Mouse (Mus musculus): Measurements from ENCODE around the gene Ppp1r16b. TPM values are rescaled to one million over a fixed set of nuclear protein-coding genes. Genes with fewer than 3 reads are reported as not detected.

Ppp1r16b gene
- polyA plus RNA-seq, 1 experiment from 2014 or later, result 4.1 TPM

DNA sequence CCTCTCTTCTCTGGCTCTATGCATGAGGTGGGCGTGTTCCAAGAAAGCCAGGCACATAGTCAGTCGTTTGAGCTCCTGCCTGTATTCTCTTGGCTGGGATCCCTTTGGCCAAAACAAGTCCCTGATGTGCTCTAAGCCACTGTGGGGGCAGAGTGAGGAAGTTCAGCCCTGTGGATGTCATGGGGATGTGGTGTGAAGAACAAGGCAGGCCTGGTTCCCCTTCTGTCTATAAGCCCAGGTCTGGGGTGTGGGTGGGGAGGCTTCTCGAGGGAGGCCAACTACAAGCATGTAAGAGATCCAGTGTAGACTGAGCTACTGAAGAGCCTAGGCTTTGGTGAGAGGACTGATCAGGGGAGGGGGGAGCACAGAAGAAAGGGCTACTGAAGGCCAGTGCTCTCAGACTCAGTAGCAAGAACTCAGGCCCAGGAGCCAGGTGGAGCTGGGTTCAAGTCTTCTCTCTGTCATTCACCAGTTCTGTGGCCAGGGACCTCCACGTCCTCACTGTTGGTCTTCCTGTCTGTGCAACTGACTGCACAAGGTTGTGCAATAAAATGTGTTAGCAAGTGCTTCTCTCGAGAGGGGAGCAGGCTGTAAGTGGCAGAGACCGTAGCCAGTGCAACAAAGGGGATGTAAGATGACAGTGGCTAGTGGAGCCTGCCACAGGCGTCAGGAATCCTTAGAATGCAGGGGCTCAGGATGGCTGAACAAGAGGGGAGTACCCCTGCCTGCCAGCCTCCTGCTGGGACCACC, 13.9 kb upstream of the Ppp1r16b start:
- H3K4me3 ChIP-seq (replicated peaks), result no peak overlapping the region
- H3K36me3 ChIP-seq, result no peaks in the 10 kb centered on the region
- H3K9me3 ChIP-seq, result no peaks in the 10 kb centered on the region
- no peak for ATAC-seq
- H3K4me2 ChIP-seq (replicated peaks), result no peak overlapping the region
- no peaks in the 10 kb centered on the region for H3K4me1 ChIP-seq (replicated peaks)
- H3K27me3 ChIP-seq (replicated peaks), result no peaks in the 10 kb centered on the region
- 61% methylated on average over 7 of the region's 7 CpGs for WGBS
- H3K9ac ChIP-seq, result no peak overlapping the region
- H3K27ac ChIP-seq, result no peak overlapping the region

DNA sequence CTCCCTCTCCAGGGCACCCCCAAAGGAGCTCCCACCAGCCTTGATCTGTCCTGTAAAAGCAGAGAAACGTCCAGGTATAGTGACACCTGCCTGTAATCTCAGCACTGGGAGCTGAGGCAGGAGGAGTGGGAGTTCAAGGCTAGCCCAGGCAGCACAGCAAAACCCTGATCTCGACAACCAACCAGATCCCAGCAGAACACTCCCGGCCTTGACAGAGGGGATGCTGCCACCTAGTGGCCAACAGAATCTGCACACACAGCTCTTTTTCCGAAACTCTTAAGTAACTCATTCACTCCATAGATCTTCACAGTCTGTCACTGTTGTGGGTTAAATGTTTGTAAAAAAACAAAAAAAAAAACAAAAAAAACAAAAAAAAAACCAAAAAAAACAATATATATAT, 12.2 kb upstream of the Ppp1r16b start:
- H3K4me1 ChIP-seq (replicated peaks), result no peaks in the 10 kb centered on the region
- H3K9ac ChIP-seq, result no peak overlapping the region
- 12% methylated on average over 4 of the region's 4 CpGs for WGBS
- ATAC-seq, result peak; percentile 49; the same call in 1 of the 2 replicates
- no peaks in the 10 kb centered on the region for H3K9me3 ChIP-seq
- no peak overlapping the region for H3K4me3 ChIP-seq (replicated peaks)
- H3K4me2 ChIP-seq (replicated peaks), result no peak overlapping the region
- no peak overlapping the region for H3K27ac ChIP-seq
- no peaks in the 10 kb centered on the region for H3K27me3 ChIP-seq (replicated peaks)
- H3K36me3 ChIP-seq, result no peaks in the 10 kb centered on the region

DNA sequence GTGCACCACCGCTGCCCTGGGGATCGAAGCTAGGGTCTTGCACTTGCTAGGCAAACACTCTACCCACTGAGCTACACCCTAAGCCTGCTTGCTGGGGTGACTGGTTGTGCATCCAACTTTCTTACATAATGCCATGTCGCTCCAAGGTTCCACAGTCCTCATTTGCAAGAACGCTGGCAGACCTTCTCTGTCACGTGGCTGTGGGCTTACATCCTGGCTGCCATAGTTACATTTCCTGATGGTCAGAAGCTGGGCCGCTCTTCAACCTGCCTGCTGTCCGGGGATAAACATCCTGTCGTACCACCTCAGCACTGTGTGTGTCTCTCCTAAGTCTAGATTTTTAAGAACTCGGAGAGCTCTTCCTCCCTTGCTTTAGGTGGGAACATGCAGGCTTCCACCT, 10.5 kb upstream of the Ppp1r16b start:
- Histone ChIP-seq H3K4me2 (replicated peaks) (no peak overlapping the region), H3K9ac (no peak overlapping the region), H3K4me3 (replicated peaks) (no peak overlapping the region), H3K36me3 (no peaks in the 10 kb centered on the region), H3K27ac (no peak overlapping the region), H3K9me3 (no peaks in the 10 kb centered on the region), H3K27me3 (replicated peaks) (no peaks in the 10 kb centered on the region), H3K4me1 (replicated peaks) (peaks cover 9% of the 10 kb centered on the region; the same call in 1 of the 2 replicates)
- no peak for ATAC-seq
- 63% methylated on average over 9 of the region's 9 CpGs for WGBS

DNA sequence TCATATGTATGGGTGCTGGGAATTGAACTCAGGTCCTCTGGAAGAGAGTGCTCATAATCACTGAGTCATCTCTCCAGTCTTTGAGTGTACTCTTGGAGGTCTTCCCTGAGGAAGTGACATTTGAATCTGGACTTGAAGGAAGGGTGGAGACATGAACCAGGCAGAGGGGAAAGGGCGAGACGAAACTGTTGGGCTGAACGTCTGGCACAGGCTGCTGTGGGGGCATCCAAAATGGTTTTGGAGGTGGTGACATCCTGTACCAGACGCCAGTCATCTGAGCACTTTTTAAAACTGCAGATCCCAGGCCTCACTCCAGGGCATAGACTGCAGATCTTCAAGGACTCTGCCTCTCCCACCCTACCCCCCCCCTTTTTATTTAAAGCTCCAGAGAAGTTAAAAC, 9.4 kb upstream of the Ppp1r16b start:
- no peaks in the 10 kb centered on the region for H3K36me3 ChIP-seq
- H3K9me3 ChIP-seq, result no peaks in the 10 kb centered on the region
- no peak overlapping the region for H3K4me3 ChIP-seq (replicated peaks)
- 70% methylated on average over 4 of the region's 4 CpGs for WGBS
- H3K27me3 ChIP-seq (replicated peaks), result no peaks in the 10 kb centered on the region
- H3K4me2 ChIP-seq (replicated peaks), result no peak overlapping the region
- H3K4me1 ChIP-seq (replicated peaks), result peaks cover 9% of the 10 kb centered on the region; the same call in 1 of the 2 replicates
- H3K27ac ChIP-seq, result no peak overlapping the region
- no peak for ATAC-seq
- H3K9ac ChIP-seq, result no peak overlapping the region

DNA sequence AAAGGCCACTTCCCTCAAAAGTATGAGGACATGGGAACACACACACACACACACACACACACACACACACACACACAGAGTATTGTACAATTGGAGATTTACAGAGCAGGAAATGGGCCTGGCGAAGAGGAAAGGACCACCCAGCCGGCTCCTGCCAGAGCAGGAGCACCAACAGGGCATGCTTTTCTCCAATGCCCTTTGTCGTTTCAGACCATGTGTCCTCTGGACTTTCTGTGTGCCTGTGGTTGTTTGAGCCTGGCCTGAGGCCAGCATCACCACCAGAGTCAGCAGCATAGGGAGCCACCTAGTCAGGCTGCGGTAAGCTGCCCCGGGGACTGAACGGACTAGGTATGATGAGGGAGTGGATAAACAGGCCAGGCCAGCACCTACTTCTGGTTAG, 6.4 kb upstream of the Ppp1r16b start:
- Histone ChIP-seq H3K27ac (peak overlapping the region; percentile 56), H3K9me3 (no peaks in the 10 kb centered on the region), H3K27me3 (replicated peaks) (no peaks in the 10 kb centered on the region), H3K4me3 (replicated peaks) (no peak overlapping the region), H3K4me1 (replicated peaks) (peaks cover 9% of the 10 kb centered on the region; the same call in 1 of the 2 replicates), H3K36me3 (no peaks in the 10 kb centered on the region), H3K4me2 (replicated peaks) (no peak overlapping the region), H3K9ac (no peak overlapping the region)
- 35% methylated on average over 6 of the region's 6 CpGs for WGBS
- ATAC-seq, result peak; percentile 59

DNA sequence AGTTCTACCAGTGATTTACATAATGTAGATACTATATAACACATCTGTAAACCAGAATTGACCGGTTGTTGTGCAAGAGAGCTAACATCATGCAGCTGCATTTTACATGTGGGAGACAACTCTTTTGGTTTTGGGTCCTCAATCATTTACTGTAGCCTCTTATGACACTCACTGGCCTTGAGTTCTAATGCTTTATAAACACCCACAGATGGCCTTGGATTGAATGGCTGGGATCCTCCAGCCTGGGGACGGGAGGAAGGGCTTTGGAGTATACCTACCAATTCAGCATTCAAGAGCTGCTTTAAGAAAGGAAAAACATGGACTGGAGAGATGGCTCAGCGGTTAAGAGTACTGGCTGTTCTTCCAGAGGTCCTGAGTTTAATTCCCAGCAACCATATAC, 5.9 kb upstream of the Ppp1r16b start:
- no peak overlapping the region for H3K4me3 ChIP-seq (replicated peaks)
- no peak overlapping the region for H3K4me2 ChIP-seq (replicated peaks)
- H3K36me3 ChIP-seq, result no peaks in the 10 kb centered on the region
- H3K9me3 ChIP-seq, result no peaks in the 10 kb centered on the region
- ATAC-seq, result no peak
- no peak overlapping the region for H3K9ac ChIP-seq
- no peaks in the 10 kb centered on the region for H3K27me3 ChIP-seq (replicated peaks)
- 55% methylated on average over 3 of the region's 3 CpGs for WGBS
- H3K27ac ChIP-seq, result peak overlapping the region; percentile 56; the same call in 1 of the 2 replicates
- peaks cover 9% of the 10 kb centered on the region; the same call in 1 of the 2 replicates for H3K4me1 ChIP-seq (replicated peaks)

DNA sequence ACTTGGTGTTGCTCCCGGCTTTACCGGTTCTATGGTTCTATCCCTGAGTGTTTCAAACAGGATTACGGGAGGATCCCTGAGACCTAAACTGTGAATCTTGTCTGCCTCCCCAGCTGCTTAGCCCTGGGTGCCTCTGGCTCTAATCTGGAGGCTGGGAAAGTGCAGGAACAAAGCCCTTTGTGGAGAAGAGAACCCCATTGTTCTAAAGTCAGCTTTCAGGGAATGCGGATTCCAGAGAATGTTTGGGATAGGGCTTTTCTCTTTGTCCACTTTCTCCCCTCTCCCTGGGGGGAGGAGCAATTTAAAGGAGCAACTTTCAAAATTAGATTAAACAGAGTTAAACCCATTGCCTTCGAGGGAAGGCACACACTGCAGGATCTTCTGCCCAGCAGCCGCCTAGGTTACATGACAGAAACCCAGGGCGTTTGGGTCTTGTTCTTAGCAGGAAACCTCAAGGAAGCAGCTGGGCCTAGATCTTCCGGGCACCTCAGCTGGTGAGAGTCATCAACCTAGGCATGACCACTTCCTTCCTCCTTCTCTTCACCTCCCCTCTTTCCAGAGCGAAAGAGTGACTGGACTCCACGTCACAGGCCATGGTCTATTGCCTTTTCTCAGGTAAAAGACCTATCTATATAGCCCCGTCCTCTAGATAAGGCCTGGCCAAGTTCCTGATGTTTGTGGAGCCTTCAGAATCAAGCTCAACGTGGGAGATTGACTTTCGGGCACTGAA, 1.0 kb downstream of the Ppp1r16b start:
- H3K27ac ChIP-seq, result no peak overlapping the region
- H3K4me3 ChIP-seq (replicated peaks), result no peak overlapping the region; the same call in 1 of the 2 replicates
- WGBS, result 46% methylated on average over 13 of the region's 13 CpGs
- H3K9ac ChIP-seq, result no peak overlapping the region
- peak; percentile 32; the same call in 1 of the 2 replicates for ATAC-seq
- H3K4me2 ChIP-seq (replicated peaks), result peak overlapping the region; percentile 97
- no peaks in the 10 kb centered on the region for H3K36me3 ChIP-seq
- H3K4me1 ChIP-seq (replicated peaks), result peaks cover 26% of the 10 kb centered on the region
- peaks cover 47% of the 10 kb centered on the region for H3K27me3 ChIP-seq (replicated peaks)
- no peaks in the 10 kb centered on the region for H3K9me3 ChIP-seq

DNA sequence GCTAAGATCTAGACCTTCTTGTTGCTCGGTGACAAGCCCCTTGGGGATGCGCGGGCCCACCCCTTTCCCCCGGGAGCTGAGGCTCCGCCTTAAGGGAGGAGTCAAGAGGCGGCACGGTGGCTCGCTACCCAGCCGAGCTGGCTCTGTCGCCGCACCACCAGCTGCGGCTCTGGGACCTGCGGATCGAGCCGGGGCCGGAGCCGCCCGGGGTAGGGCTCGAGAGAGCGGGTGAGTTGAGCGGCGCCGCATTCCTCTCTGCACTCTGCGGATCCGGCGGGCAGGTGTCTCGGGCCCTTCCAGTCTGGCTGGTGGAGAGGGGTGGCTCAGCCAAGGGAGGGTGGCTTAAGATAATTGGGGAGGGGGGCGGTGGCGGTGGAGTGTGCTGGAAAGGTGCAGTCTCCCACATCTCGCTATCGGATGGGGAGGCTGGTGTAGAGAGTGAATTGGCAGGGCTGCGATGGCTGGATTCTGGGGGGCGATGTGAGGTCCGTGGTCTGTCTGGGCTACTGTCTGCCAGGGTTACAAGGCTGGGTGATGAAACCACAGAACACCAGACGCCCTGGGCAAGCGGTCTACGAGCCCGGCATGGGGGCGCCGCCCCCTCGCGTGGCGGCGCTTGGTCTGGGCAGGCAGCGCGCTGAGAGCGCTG, 1.9 kb downstream of the Ppp1r16b start:
- Histone ChIP-seq H3K9me3 (no peaks in the 10 kb centered on the region), H3K27me3 (replicated peaks) (peaks cover 47% of the 10 kb centered on the region), H3K4me3 (replicated peaks) (peak overlapping the region; percentile 50), H3K4me1 (replicated peaks) (peaks cover 26% of the 10 kb centered on the region), H3K4me2 (replicated peaks) (peak overlapping the region; percentile 97), H3K27ac (0 out of 2 replicates have a peak overlapping the region, but pooled peaks have one; percentile 18), H3K36me3 (no peaks in the 10 kb centered on the region), H3K9ac (peak overlapping the region; percentile 23)
- peak; percentile 75 for ATAC-seq
- under 1% methylated on average over 47 of the region's 47 CpGs for WGBS

DNA sequence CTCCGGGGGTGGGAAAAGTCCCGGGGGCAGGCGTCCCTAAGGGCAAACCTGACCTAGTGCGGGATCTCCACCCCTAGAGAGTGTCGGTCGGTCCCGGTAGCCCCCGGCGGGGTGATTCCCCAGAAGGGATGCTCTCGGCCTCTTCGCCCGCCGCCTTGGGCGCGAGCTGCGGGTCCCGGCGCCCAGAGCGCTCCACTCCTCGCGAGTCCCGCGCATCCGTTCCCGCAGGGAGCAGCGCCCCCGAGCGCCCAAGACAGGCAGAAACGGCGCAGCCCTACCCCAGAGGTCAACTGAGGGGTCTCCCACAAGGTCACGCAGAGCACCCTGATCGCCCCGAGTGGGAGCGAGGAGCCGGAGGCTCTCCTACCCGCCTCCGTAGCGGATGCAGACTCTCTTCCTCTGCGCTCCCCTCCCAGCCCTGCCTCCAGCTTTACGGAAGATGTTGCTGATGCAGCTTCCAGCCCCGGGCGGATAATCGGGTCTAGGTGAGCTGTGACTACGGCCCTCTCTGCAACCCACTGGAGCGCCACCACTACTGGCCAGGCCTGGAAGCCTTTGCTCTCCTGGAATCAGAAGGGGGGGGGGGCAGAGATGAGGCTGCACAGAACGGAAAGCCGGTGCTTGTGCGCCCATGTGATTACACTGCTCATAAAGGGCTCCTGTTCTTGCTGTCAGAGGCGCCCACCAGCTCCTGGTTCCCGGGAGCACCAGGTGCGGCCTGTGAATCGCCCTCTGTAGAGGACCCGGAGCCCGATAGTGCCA, 2.7 kb downstream of the Ppp1r16b start:
- Histone ChIP-seq H3K4me3 (replicated peaks) (peak overlapping the region; percentile 50), H3K9ac (peak overlapping the region; percentile 23), H3K9me3 (no peaks in the 10 kb centered on the region), H3K27ac (no peak overlapping the region), H3K4me2 (replicated peaks) (peak overlapping the region; percentile 97), H3K27me3 (replicated peaks) (peaks cover 47% of the 10 kb centered on the region), H3K4me1 (replicated peaks) (peaks cover 26% of the 10 kb centered on the region), H3K36me3 (no peaks in the 10 kb centered on the region)
- peak; percentile 13 for ATAC-seq
- WGBS, result under 1% methylated on average over 54 of the region's 54 CpGs

DNA sequence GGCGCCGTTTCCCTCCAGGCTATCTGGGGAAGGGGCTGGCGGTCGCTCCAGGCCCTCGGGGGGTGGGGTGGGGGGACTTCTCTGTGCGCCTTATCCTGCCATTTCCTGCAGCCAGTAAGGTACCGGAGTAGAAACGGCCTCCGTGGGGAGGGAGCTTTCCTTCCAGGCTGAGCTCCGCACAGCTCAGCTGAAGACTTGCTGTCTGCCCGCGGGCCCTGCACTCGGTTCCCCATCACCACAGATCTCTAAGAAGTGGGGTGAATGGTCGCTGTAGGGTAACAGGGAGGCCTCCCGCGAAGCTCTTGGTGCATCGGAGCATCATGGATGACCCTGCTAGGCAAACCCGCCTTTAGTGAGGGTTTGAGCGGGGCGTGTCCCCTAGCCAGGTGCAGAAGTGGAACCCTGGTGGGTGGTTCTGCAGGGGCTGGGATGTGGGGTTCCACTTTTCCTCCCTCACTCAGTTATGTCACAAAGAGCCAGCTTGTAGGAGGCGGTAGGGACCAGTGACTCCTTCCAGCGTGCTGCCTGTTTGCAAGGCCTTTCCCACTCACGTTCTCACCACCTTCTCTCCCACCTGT, 3.3 kb downstream of the Ppp1r16b start:
- WGBS, result 14% methylated on average over 23 of the region's 23 CpGs
- peak overlapping the region; percentile 23 for H3K9ac ChIP-seq
- H3K27ac ChIP-seq, result no peak overlapping the region
- no peaks in the 10 kb centered on the region for H3K9me3 ChIP-seq
- no peak for ATAC-seq
- peak overlapping the region; percentile 97 for H3K4me2 ChIP-seq (replicated peaks)
- H3K4me3 ChIP-seq (replicated peaks), result peak overlapping the region; percentile 50
- H3K36me3 ChIP-seq, result no peaks in the 10 kb centered on the region
- H3K27me3 ChIP-seq (replicated peaks), result peaks cover 47% of the 10 kb centered on the region
- H3K4me1 ChIP-seq (replicated peaks), result peaks cover 26% of the 10 kb centered on the region
